Mouse (Mus musculus) ES-E14 (cell line): ENCODE results near the gene Hpn.

Experiments used
- CHD2 ChIP-seq: IDR thresholded peaks from 2 replicates; pipeline ENCODE4 v1.6.1; 2014; ENCODE audit warnings: mild to moderate bottlenecking, low read depth, low read length, inconsistent platforms
- HCFC1 ChIP-seq: IDR thresholded peaks from 2 replicates; pipeline ENCODE4 v1.6.1; 2012; ENCODE audit warnings: low read length, inconsistent platforms, borderline replicate concordance; ENCODE audit not compliant: insufficient read depth
- MAFK ChIP-seq: IDR thresholded peaks from 2 replicates; pipeline ENCODE4 v1.6.1; 2014; ENCODE audit warnings: mild to moderate bottlenecking, low read depth, low read length, inconsistent platforms; ENCODE audit not compliant: insufficient read depth
- ZC3H11A ChIP-seq: IDR thresholded peaks from 2 replicates; pipeline ENCODE4 v1.6.1; 2012; ENCODE audit warnings: low read depth, mild to moderate bottlenecking, inconsistent platforms, low read length, borderline replicate concordance

GRCm38 (mm10) chr7:31084140-31084539, 30.9 kb downstream of the Hpn start:
- no peak for TF ChIP-seq ZC3H11A
- no peak for TF ChIP-seq CHD2
- no peak for TF ChIP-seq MAFK
- no peak for TF ChIP-seq HCFC1
